Mouse (Mus musculus) E14TG2a.4 (cell line): ENCODE data around the gene Ncoa7.

ENCODE experiments used
- CTCF ChIP-seq: conservative IDR thresholded peaks from 2 replicates; pipeline ENCODE4 v1.5.1; 2014; ENCODE audit warnings: low read length
- POU5F1 ChIP-seq: IDR thresholded peaks from 2 replicates; pipeline ENCODE4 v1.6.1; 2014; ENCODE audit warnings: low read length, borderline replicate concordance

DNA sequence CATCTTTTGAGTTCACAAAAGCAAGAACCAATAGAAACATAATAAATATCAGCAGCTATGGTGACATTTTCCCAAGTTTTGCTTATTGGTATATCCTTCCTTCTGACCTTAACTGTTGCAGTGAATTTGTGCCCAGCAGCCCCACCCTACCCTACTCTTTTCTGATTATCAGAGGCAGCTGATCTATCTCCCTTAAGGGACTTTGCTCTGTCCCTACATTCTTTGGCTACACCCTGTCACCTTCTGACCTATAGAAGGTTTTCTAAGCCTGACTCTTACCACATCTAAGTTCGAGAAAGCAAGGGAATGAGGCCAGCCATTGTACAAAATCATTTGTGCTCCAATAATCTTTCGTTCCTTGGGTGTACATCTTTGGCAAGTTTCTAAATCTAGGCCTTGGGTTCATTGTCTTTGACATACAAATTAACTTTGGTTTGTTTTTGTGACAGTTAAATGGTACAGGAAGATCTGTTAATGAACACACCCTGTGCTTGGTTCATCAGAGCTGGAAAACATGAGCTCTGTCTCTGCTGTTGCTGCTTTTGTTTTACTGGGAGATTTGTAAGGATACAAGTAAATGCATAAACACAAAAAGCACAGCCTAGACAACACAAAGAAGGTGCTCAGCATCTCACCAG is 69.9 kb downstream of the Ncoa7 start:
- no peak for TF ChIP-seq POU5F1
- no peak for TF ChIP-seq CTCF
